Mouse (Mus musculus) spleen, postnatal 10 days (tissue): ENCODE results near the gene Cela1.

Experiments
- DNase-seq, 2 experiments: peaks; one replicate each; pipeline ENCODE4 v3.0.0; 2021 to 2022; ENCODE audit warnings: low spot score in 2 of 2

Cela1 gene

GRCm38 (mm10) chr15:100635851-100636645 lies 51.7 kb downstream of the Cela1 start:
- DNase-seq: no peak

GRCm38 (mm10) chr15:100635239-100635638 lies 52.5 kb downstream of the Cela1 start:
- no peak for DNase-seq

GRCm38 (mm10) chr15:100633341-100633740 lies 54.4 kb downstream of the Cela1 start:
- no peak for DNase-seq

GRCm38 (mm10) chr15:100632323-100632722 lies 55.4 kb downstream of the Cela1 start:
- DNase-seq: no peak

- DNase-seq: no peak
Measured at GRCm38 (mm10) chr15:100631454-100632170, 56.1 kb downstream of the Cela1 start.

- no peak for DNase-seq
Measured at GRCm38 (mm10) chr15:100630126-100630525, 57.6 kb downstream of the Cela1 start.

- no peak for DNase-seq
Measured at GRCm38 (mm10) chr15:100628797-100629196, 58.9 kb downstream of the Cela1 start.

GRCm38 (mm10) chr15:100627774-100628370 lies 59.8 kb downstream of the Cela1 start:
- DNase-seq: no peak

GRCm38 (mm10) chr15:100627287-100627686 lies 60.4 kb downstream of the Cela1 start:
- no peak for DNase-seq

- DNase-seq: no peak
Measured at GRCm38 (mm10) chr15:100624435-100624834, 63.3 kb downstream of the Cela1 start.
